ENCODE assay signal across 18 mouse cellular contexts in the genomic region with DNA sequence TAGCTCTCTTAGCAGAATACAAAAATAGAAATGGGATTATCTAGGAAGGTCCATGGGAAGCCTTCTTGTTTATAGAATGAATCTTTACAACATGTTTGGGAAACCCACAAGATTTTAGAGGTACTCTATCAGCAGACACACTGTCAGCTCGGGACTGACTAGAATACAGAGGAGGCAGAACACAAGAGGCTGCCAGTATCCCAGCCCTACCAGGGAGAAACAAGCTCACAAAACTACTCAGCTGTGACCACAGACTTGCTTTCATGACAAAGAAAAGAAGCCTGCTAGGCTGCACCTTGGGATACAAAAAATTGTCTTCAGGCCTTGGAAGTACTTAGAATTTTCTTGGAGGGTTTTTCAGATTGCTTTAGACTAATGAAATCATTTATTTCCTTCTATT.
"Had no signal": no experiment of that assay in that cellular context is flagged by ENCODE, and none has a peak within 500 bp of the region (broad histone marks: within the 10 kb centered on the region; RNA-seq: fewer than 3 reads in every experiment).

No protein-coding gene starts in this region.

- H3K4me1 ChIP-seq: kidney, embryonic 15.5 days; liver, embryonic 13.5 days; lung, embryonic 15.5 days; megakaryocyte, embryonic 14.5 days; midbrain, embryonic 12.5 days had no signal

- H3K9me3 ChIP-seq: kidney, embryonic 15.5 days; limb, embryonic 12.5 days; liver, embryonic 13.5 days; lung, embryonic 15.5 days; megakaryocyte, embryonic 14.5 days; midbrain, embryonic 12.5 days had no signal

- H3K36me3 ChIP-seq: kidney, embryonic 15.5 days; limb, embryonic 12.5 days; liver, embryonic 13.5 days; lung, embryonic 15.5 days; midbrain, embryonic 12.5 days had no signal

- DNase-seq: kidney, adult 11 months; layer of hippocampus, adult 9-11 months; layer of hippocampus, postnatal 36 days; liver; liver, embryonic 13.5 days; liver, postnatal 0 days; lung, postnatal 14 days; retina, postnatal 1 day; right cerebral cortex, postnatal 4 days; spleen, adult 18-20 months; thymus, adult 18-20 months; thymus, postnatal 14 days had no signal

- ATAC-seq: liver, postnatal 0 days had no signal

- H3K9ac ChIP-seq: kidney, embryonic 15.5 days; limb, embryonic 12.5 days; liver, embryonic 13.5 days; liver, postnatal 0 days; lung, embryonic 15.5 days; midbrain, embryonic 12.5 days had no signal

- H3K27me3 ChIP-seq: kidney, embryonic 15.5 days; limb, embryonic 12.5 days; liver, embryonic 13.5 days; lung, embryonic 15.5 days; megakaryocyte, embryonic 14.5 days; midbrain, embryonic 12.5 days had no signal

- H3K4me3 ChIP-seq: kidney, embryonic 15.5 days; limb, embryonic 12.5 days; liver, embryonic 13.5 days; lung, embryonic 15.5 days; megakaryocyte, embryonic 14.5 days; midbrain, embryonic 12.5 days had no signal

- H3K27ac ChIP-seq: kidney, embryonic 15.5 days; limb, embryonic 12.5 days; liver, embryonic 13.5 days; lung, embryonic 15.5 days; macrophage; midbrain, embryonic 12.5 days had no signal

- H3K4me2 ChIP-seq: kidney, embryonic 15.5 days; limb, embryonic 12.5 days; liver, embryonic 13.5 days; lung, embryonic 15.5 days; midbrain, embryonic 12.5 days had no signal
